Mouse (Mus musculus): ENCODE measurements around the gene Ugt1a1. TPM values are rescaled to one million over a fixed set of nuclear protein-coding genes. Genes with fewer than 3 reads are reported as not detected.
A peak's percentile ranks its signal among the peaks of the same experiment; 100 is the strongest.
"Not testable (repeated sequence)": the region's sequence is repeated elsewhere in the genome, so short reads cannot be mapped to it uniquely, and the experiment has no call there.

Ugt1a1 gene
- polyA plus RNA-seq (2014; fragmentation: Nextera tagmentation; extraction: Ambion mirVana), result 0.30 and 0.61 TPM in 2 replicates

GRCm38 (mm10) chr1:88211812-88212211 lies at the start of gene Ugt1a1:
Gene Ugt1a1 (plus strand): TSS chr1:88211959.
- Histone ChIP-seq H3K4me1 (ENCODE audit: control insufficient read depth, insufficient read depth, low read length) (no peaks in the 10 kb centered on the region), H3K4me2 (replicated peaks; ENCODE audit: low read depth, low read length) (no peak within 1 kb of the TSS), H3K9ac (ENCODE audit: low read depth, low read length) (no peak within 1 kb of the TSS), H3K27ac (ENCODE audit: low read depth, low read length) (no peak within 1 kb of the TSS), H3K27me3 (ENCODE audit: control insufficient read depth, insufficient read depth, low read length) (no peaks in the 10 kb centered on the region), H3K4me3 (ENCODE audit: low read length) (no peak within 1 kb of the TSS), H3K9me3 (ENCODE audit: control insufficient read depth, low read length) (peaks cover 52% of the 10 kb centered on the region), H3K36me3 (ENCODE audit: control insufficient read depth, insufficient read depth, low read length) (no peaks in the 10 kb centered on the region)
- peak; percentile 21; the same call in 1 of the 2 replicates for ATAC-seq (ENCODE audit: low FRiP score, low TSS enrichment)
- WGBS, result 68% methylated on average over 8 of the region's 8 CpGs

DNA sequence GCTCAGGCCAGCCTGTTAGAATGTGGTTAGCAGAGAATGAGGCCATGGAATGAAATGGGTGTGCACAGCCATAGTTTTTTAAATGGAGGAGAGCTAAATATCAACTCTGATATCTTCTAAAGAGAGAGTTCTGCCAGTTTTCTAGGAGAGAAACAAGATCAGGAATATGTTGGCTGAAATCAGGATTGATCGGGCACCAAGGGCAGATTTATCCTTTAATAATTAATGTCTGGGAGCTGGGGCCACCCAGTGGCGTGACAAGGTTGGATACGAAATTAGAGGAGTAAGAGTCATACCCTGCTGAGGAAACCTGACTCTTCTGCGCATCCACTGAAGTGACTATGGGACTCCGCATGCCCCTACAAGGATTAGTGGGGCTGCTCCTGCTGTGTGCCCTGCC lies 46.0 kb upstream of the Ugt1a1 start, which contains the start of gene Ugt1a5:
TSS of gene Ugt1a5 (plus strand) at position 302 of the 400 bp plus-strand sequence.
- H3K4me3 ChIP-seq (ENCODE audit: low read length), result no peak within 1 kb of the TSS
- no peaks in the 10 kb centered on the region for H3K9me3 ChIP-seq (ENCODE audit: control insufficient read depth, low read length)
- WGBS, result 84% methylated on average over 5 of the region's 5 CpGs
- H3K36me3 ChIP-seq (ENCODE audit: control insufficient read depth, insufficient read depth, low read length), result no peaks in the 10 kb centered on the region
- ATAC-seq (ENCODE audit: low FRiP score, low TSS enrichment), result no peak
- H3K27ac ChIP-seq (ENCODE audit: low read depth, low read length), result no peak within 1 kb of the TSS
- H3K4me2 ChIP-seq (replicated peaks; ENCODE audit: low read depth, low read length), result no peak within 1 kb of the TSS
- no peaks in the 10 kb centered on the region for H3K4me1 ChIP-seq (ENCODE audit: control insufficient read depth, insufficient read depth, low read length)
- no peaks in the 10 kb centered on the region for H3K27me3 ChIP-seq (ENCODE audit: control insufficient read depth, insufficient read depth, low read length)
- H3K9ac ChIP-seq (ENCODE audit: low read depth, low read length), result no peak within 1 kb of the TSS

- not testable (repeated sequence) for H3K27me3 ChIP-seq (ENCODE audit: control insufficient read depth, insufficient read depth, low read length); ATAC-seq (ENCODE audit: low FRiP score, low TSS enrichment); H3K36me3 ChIP-seq (ENCODE audit: control insufficient read depth, insufficient read depth, low read length); H3K4me1 ChIP-seq (ENCODE audit: control insufficient read depth, insufficient read depth, low read length); H3K27ac ChIP-seq (ENCODE audit: low read depth, low read length); H3K4me2 ChIP-seq (replicated peaks; ENCODE audit: low read depth, low read length); H3K9me3 ChIP-seq (ENCODE audit: control insufficient read depth, low read length); H3K4me3 ChIP-seq (ENCODE audit: low read length); H3K9ac ChIP-seq (ENCODE audit: low read depth, low read length)
- 91% methylated on average over 5 of the region's 7 CpGs for WGBS
These were observed 39.6 kb upstream of the Ugt1a1 start for GRCm38 (mm10) chr1:88172190-88172589.

- ATAC-seq (ENCODE audit: low FRiP score, low TSS enrichment), result no peak
- Histone ChIP-seq H3K36me3 (ENCODE audit: control insufficient read depth, insufficient read depth, low read length) (no peaks in the 10 kb centered on the region), H3K9ac (ENCODE audit: low read depth, low read length) (no peak overlapping the region), H3K4me3 (ENCODE audit: low read length) (no peak overlapping the region), H3K4me2 (replicated peaks; ENCODE audit: low read depth, low read length) (no peak overlapping the region), H3K27ac (ENCODE audit: low read depth, low read length) (no peak overlapping the region), H3K27me3 (ENCODE audit: control insufficient read depth, insufficient read depth, low read length) (no peaks in the 10 kb centered on the region), H3K4me1 (ENCODE audit: control insufficient read depth, insufficient read depth, low read length) (no peaks in the 10 kb centered on the region), H3K9me3 (ENCODE audit: control insufficient read depth, low read length) (peaks cover 14% of the 10 kb centered on the region)
- 89% methylated on average over 1 of the region's 1 CpGs for WGBS
These were observed 32.1 kb upstream of the Ugt1a1 start for GRCm38 (mm10) chr1:88179657-88180056.

DNA sequence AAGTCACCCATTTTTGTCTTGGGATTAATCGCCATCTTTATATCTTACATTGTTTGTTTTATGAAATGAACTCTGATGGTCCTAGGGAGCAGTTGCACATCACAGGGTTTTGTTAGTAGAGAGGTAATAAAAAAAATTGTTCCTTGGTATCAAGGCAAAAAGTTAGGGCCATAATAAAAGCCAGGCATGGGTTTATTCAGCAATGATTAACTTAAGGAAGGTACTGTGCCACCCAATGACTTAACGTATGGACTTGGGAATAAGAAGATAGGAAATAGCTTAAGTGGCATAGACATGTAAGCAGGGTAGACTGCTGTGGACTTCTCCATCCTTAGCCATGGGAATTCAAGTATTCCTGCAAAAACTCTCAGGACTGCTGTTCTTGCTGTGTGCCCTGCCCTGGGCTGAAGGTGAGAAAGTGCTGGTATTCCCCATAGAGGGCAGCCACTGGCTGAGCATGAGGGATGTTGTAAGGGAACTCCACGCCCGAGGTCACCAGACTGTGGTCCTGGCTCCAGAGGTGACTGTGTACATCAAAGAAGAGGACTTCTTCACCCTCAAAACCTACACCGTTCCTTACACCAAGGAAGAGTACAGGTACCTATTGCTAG lies 25.3 kb upstream of the Ugt1a1 start:
- Histone ChIP-seq H3K4me3 (ENCODE audit: low read length) (no peak overlapping the region), H3K9me3 (ENCODE audit: control insufficient read depth, low read length) (no peaks in the 10 kb centered on the region), H3K27ac (ENCODE audit: low read depth, low read length) (no peak overlapping the region), H3K9ac (ENCODE audit: low read depth, low read length) (no peak overlapping the region), H3K27me3 (ENCODE audit: control insufficient read depth, insufficient read depth, low read length) (no peaks in the 10 kb centered on the region), H3K4me2 (replicated peaks; ENCODE audit: low read depth, low read length) (no peak overlapping the region), H3K4me1 (ENCODE audit: control insufficient read depth, insufficient read depth, low read length) (no peaks in the 10 kb centered on the region), H3K36me3 (ENCODE audit: control insufficient read depth, insufficient read depth, low read length) (no peaks in the 10 kb centered on the region)
- ATAC-seq (ENCODE audit: low FRiP score, low TSS enrichment), result no peak
- WGBS, result 83% methylated on average over 5 of the region's 5 CpGs

DNA sequence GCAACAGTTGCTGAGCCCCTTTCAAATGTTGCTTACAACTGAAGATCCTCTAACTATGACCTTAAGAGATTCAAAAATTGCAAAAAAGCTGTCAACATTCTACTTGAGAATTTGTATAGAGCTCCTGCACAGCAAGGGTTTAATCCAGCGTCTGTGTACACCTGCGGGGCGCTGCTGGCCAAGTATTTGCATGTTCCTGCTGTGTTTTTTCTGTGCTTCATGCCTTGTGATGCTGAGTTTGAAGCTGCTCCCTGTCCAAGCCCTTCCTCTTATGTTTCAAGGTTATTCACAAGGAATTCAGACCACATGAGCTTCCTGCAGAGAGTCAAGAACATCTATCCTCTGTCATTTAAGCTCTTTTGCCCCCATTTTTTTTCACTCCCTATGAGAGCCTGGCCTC lies 19.6 kb upstream of the Ugt1a1 start:
- no peak overlapping the region for H3K4me3 ChIP-seq (ENCODE audit: low read length)
- no peak for ATAC-seq (ENCODE audit: low FRiP score, low TSS enrichment)
- no peaks in the 10 kb centered on the region for H3K9me3 ChIP-seq (ENCODE audit: control insufficient read depth, low read length)
- no peaks in the 10 kb centered on the region for H3K27me3 ChIP-seq (ENCODE audit: control insufficient read depth, insufficient read depth, low read length)
- H3K9ac ChIP-seq (ENCODE audit: low read depth, low read length), result no peak overlapping the region
- H3K4me2 ChIP-seq (replicated peaks; ENCODE audit: low read depth, low read length), result no peak overlapping the region
- H3K4me1 ChIP-seq (ENCODE audit: control insufficient read depth, insufficient read depth, low read length), result no peaks in the 10 kb centered on the region
- H3K27ac ChIP-seq (ENCODE audit: low read depth, low read length), result no peak overlapping the region
- WGBS, result 74% methylated on average over 3 of the region's 3 CpGs
- H3K36me3 ChIP-seq (ENCODE audit: control insufficient read depth, insufficient read depth, low read length), result no peaks in the 10 kb centered on the region

DNA sequence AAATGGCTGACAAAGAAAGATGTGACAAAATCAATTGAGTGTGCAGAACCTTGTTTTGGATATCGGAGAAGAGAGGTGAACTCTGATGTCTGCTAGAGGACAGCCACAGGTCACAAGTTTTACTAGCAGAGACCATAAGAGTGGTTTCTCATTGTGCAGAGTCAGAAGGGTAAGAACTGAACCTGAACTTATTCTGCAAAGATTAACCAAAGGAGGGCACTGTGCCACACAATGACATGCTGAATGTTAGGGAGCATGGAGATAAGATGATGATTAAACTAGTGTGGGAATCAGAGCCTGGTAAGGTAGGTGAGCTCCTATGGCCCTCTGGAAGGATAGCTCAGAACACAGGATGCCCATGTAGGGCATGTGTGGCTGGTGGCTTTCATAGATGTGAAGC lies 16.1 kb upstream of the Ugt1a1 start:
- H3K9me3 ChIP-seq (ENCODE audit: control insufficient read depth, low read length), result no peaks in the 10 kb centered on the region
- no peaks in the 10 kb centered on the region for H3K27me3 ChIP-seq (ENCODE audit: control insufficient read depth, insufficient read depth, low read length)
- H3K27ac ChIP-seq (ENCODE audit: low read depth, low read length), result no peak overlapping the region
- H3K36me3 ChIP-seq (ENCODE audit: control insufficient read depth, insufficient read depth, low read length), result no peaks in the 10 kb centered on the region
- H3K9ac ChIP-seq (ENCODE audit: low read depth, low read length), result no peak overlapping the region
- no peak overlapping the region for H3K4me2 ChIP-seq (replicated peaks; ENCODE audit: low read depth, low read length)
- no peaks in the 10 kb centered on the region for H3K4me1 ChIP-seq (ENCODE audit: control insufficient read depth, insufficient read depth, low read length)
- 41% methylated on average over 1 of the region's 1 CpGs for WGBS
- ATAC-seq (ENCODE audit: low FRiP score, low TSS enrichment), result no peak
- no peak overlapping the region for H3K4me3 ChIP-seq (ENCODE audit: low read length)

DNA sequence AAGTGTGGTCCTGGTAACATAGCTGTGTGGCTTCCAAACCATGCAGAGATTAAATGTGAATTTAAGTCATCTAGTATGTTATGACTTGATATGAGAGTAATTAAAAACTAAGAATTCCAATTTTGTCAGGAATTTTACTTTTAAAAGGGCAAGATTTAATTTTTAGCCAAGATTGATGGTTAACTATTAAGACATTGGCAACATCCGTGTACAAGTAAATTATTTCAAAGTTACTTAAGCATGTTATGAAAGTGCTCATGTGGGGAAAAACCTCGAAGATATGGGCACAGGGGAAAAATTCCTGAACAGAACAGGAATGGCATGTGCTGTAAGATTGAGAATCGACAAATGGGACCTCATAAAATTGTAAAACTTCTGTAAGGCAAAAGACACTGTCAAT lies 14.3 kb upstream of the Ugt1a1 start:
- H3K4me2 ChIP-seq (replicated peaks; ENCODE audit: low read depth, low read length), result no peak overlapping the region
- WGBS, result 66% methylated on average over 3 of the region's 3 CpGs
- no peak overlapping the region for H3K27ac ChIP-seq (ENCODE audit: low read depth, low read length)
- H3K9me3 ChIP-seq (ENCODE audit: control insufficient read depth, low read length), result no peaks in the 10 kb centered on the region
- no peaks in the 10 kb centered on the region for H3K4me1 ChIP-seq (ENCODE audit: control insufficient read depth, insufficient read depth, low read length)
- no peak for ATAC-seq (ENCODE audit: low FRiP score, low TSS enrichment)
- H3K4me3 ChIP-seq (ENCODE audit: low read length), result no peak overlapping the region
- H3K36me3 ChIP-seq (ENCODE audit: control insufficient read depth, insufficient read depth, low read length), result no peaks in the 10 kb centered on the region
- no peak overlapping the region for H3K9ac ChIP-seq (ENCODE audit: low read depth, low read length)
- H3K27me3 ChIP-seq (ENCODE audit: control insufficient read depth, insufficient read depth, low read length), result no peaks in the 10 kb centered on the region

DNA sequence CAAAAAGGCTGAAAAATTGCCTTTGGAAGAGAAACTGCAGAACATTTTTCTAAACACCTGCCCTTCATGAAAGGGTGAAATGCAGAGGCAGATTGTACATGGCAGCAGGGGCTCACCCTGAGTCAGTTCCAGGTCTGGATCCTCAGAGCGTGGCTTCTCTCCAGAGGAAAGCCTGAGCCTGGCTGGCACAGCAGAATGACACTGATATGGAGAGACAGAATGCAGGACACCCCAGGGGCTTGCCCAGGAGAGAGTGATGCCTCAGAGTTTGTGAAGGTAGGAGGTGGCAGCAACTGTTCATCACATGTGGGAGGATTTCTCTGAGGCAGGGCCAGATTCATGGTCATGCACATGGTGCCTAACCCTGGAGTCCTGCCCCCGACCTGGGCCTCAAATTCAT lies 11.8 kb upstream of the Ugt1a1 start:
- Histone ChIP-seq H3K4me2 (replicated peaks; ENCODE audit: low read depth, low read length) (no peak overlapping the region), H3K9me3 (ENCODE audit: control insufficient read depth, low read length) (no peaks in the 10 kb centered on the region; the same call in 1 of the 2 replicates), H3K4me1 (ENCODE audit: control insufficient read depth, insufficient read depth, low read length) (no peaks in the 10 kb centered on the region), H3K27me3 (ENCODE audit: control insufficient read depth, insufficient read depth, low read length) (no peaks in the 10 kb centered on the region), H3K27ac (ENCODE audit: low read depth, low read length) (no peak overlapping the region), H3K4me3 (ENCODE audit: low read length) (no peak overlapping the region), H3K36me3 (ENCODE audit: control insufficient read depth, insufficient read depth, low read length) (no peaks in the 10 kb centered on the region), H3K9ac (ENCODE audit: low read depth, low read length) (no peak overlapping the region)
- ATAC-seq (ENCODE audit: low FRiP score, low TSS enrichment), result no peak
- 71% methylated on average over 2 of the region's 2 CpGs for whole genome bisulfite sequencing

Data from kidney, embryonic 14.5 days (tissue).